Mouse (Mus musculus): ENCODE data around the gene Krt42. TPM values are rescaled to one million over a fixed set of nuclear protein-coding genes. Genes with fewer than 3 reads are reported as not detected.

The Krt42 gene
- polyA plus RNA-seq, 1 experiment, result 20.6 TPM

DNA sequence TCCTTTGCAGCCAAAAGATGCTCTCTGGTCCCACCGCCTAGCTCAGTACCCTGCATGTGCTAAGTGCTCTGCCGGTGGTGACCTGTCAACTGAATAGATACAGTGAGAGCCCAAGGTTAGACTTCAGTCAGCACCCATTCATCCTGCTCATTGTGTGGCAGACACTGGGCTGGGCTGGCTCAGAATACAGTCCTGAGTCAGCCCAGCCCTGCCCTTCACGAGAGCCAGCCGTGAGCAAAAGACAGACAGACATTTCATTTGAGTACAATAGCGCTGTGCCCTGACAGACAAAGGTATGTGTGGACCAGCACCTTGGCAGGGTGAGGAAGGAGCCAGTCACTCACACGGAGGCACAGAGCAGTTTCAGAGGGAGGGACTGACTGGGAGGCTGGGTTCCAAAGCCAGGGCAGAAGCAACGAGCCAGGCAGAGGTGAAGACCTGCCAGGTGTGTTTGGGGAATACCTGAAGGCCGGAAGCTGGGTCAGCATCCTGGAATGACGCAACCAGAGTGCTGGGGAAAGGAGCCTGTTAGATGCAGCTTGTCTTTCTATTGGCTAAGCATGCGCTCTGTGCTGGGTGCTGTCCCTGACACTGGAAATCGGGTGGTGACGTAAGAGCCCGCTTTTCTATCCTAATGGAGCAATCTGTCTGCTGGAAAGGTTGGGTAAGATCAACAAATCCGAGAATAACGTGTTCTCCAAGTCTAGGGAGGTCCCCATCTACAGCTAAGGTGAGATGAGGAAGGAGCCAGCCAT lies 8.2 kb upstream of the Krt42 start:
- Histone ChIP-seq H3K4me3 (ENCODE audit: low read depth, low read length) (peak overlapping the region; percentile 45), H3K36me3 (ENCODE audit: control insufficient read depth, insufficient read depth, low read length, poor library complexity, severe bottlenecking) (no peaks in the 10 kb centered on the region), H3K9ac (ENCODE audit: low read depth, poor library complexity, severe bottlenecking) (peak overlapping the region; percentile 22; the same call in 1 of the 2 replicates), H3K27ac (ENCODE audit: insufficient read depth, low read length) (peak overlapping the region; percentile 79), H3K27me3 (ENCODE audit: control insufficient read depth, insufficient read depth, low read length, poor library complexity, severe bottlenecking) (no peaks in the 10 kb centered on the region), H3K4me1 (ENCODE audit: control insufficient read depth, insufficient read depth, low read length) (peaks cover 11% of the 10 kb centered on the region), H3K9me3 (replicated peaks; ENCODE audit: control insufficient read depth, insufficient read depth, low read length, poor library complexity, severe bottlenecking) (no peaks in the 10 kb centered on the region)
- TF ChIP-seq POLR2A (IDR thresholded peaks at IDR 0.05; ENCODE audit: insufficient read depth, low read length) (no peak), CTCF (IDR thresholded peaks at IDR 0.05; ENCODE audit: low read depth, low read length) (no peak), EP300 (IDR thresholded peaks at IDR 0.05; ENCODE audit: insufficient read depth, low read depth, low read length) (no peak)

DNA sequence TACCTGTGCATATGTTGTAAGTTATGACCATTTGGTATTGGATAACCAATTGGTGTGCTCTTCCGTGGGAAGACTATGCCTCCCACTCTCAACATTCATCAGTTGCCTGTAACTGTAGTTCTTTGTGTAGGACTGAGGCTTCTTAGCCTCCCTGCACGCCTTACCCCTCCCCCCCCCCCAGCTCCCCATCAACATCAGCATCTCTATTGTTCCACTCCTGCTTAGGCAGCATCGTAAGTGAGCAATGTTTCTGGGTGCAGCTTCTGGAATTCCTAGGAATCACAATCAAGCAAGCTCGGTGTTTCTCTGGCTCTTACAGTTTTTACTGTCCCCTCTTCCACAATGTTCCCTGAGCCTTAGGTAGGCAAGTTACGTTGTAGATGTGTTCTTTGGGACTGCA lies 5.8 kb upstream of the Krt42 start:
- Histone ChIP-seq H3K27ac (ENCODE audit: insufficient read depth, low read length) (peak overlapping the region; percentile 94), H3K4me3 (ENCODE audit: low read depth, low read length) (no peak overlapping the region), H3K27me3 (ENCODE audit: control insufficient read depth, insufficient read depth, low read length, poor library complexity, severe bottlenecking) (no peaks in the 10 kb centered on the region), H3K9me3 (replicated peaks; ENCODE audit: control insufficient read depth, insufficient read depth, low read length, poor library complexity, severe bottlenecking) (no peaks in the 10 kb centered on the region), H3K4me1 (ENCODE audit: control insufficient read depth, insufficient read depth, low read length) (peaks cover 16% of the 10 kb centered on the region), H3K9ac (ENCODE audit: low read depth, poor library complexity, severe bottlenecking) (peak overlapping the region; percentile 1), H3K36me3 (ENCODE audit: control insufficient read depth, insufficient read depth, low read length, poor library complexity, severe bottlenecking) (no peaks in the 10 kb centered on the region)
- TF ChIP-seq EP300 (IDR thresholded peaks at IDR 0.05; ENCODE audit: insufficient read depth, low read depth, low read length) (peak; percentile 48; the same call in 1 of the 2 replicates), CTCF (IDR thresholded peaks at IDR 0.05; ENCODE audit: low read depth, low read length) (no peak), POLR2A (IDR thresholded peaks at IDR 0.05; ENCODE audit: insufficient read depth, low read length) (no peak)

DNA sequence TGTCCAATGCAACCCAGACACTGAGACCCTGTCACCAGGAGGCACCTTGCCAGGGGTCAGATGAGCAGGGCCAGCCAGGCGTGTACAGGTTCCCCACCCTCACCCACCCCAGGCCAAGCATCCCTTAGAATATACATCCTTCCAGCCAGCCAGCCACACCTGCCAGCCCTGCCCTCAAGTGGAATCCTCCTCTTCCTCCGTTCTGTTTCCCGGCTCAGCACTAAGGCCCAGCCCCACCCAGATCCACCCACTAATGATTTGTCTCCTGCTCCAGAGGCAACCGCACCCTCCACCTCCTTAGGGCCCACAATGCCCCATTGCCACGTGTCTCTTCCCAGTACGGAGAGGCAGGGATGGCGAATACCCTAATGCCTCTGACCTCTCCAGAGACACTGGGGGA lies 5.0 kb upstream of the Krt42 start:
- Histone ChIP-seq H3K4me1 (ENCODE audit: control insufficient read depth, insufficient read depth, low read length) (peaks cover 16% of the 10 kb centered on the region), H3K27ac (ENCODE audit: insufficient read depth, low read length) (peak overlapping the region; percentile 90), H3K4me3 (ENCODE audit: low read depth, low read length) (no peak overlapping the region), H3K36me3 (ENCODE audit: control insufficient read depth, insufficient read depth, low read length, poor library complexity, severe bottlenecking) (no peaks in the 10 kb centered on the region), H3K9me3 (replicated peaks; ENCODE audit: control insufficient read depth, insufficient read depth, low read length, poor library complexity, severe bottlenecking) (no peaks in the 10 kb centered on the region), H3K9ac (ENCODE audit: low read depth, poor library complexity, severe bottlenecking) (no peak overlapping the region), H3K27me3 (ENCODE audit: control insufficient read depth, insufficient read depth, low read length, poor library complexity, severe bottlenecking) (no peaks in the 10 kb centered on the region)
- no peak for TF ChIP-seq CTCF (IDR thresholded peaks at IDR 0.05; ENCODE audit: low read depth, low read length)
- no peak for TF ChIP-seq POLR2A (IDR thresholded peaks at IDR 0.05; ENCODE audit: insufficient read depth, low read length)
- TF ChIP-seq EP300 (IDR thresholded peaks at IDR 0.05; ENCODE audit: insufficient read depth, low read depth, low read length), result peak; percentile 96

DNA sequence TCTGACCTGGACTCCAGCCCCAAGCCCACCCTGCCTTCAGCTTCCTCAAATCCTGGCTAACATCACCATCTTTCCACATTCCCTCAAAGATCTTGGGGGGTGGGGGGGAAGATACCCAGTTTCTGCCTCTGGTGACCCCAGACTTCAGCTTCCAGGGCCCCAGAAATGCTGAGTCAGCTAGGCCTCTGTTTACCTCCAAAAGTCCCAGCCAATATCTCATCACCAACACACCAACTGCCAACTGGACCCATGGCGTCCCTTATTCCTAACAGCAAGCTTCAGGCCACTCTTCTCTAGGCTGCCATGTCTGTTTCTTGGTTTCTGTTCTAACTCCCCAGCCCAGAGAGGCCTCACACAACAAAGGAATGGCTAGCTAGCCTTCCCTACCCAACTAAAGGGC lies 2.2 kb upstream of the Krt42 start:
- Histone ChIP-seq H3K4me3 (ENCODE audit: low read depth, low read length) (no peak overlapping the region), H3K9me3 (replicated peaks; ENCODE audit: control insufficient read depth, insufficient read depth, low read length, poor library complexity, severe bottlenecking) (no peaks in the 10 kb centered on the region), H3K27ac (ENCODE audit: insufficient read depth, low read length) (peak overlapping the region; percentile 46), H3K4me1 (ENCODE audit: control insufficient read depth, insufficient read depth, low read length) (peaks cover 15% of the 10 kb centered on the region), H3K36me3 (ENCODE audit: control insufficient read depth, insufficient read depth, low read length, poor library complexity, severe bottlenecking) (no peaks in the 10 kb centered on the region), H3K27me3 (ENCODE audit: control insufficient read depth, insufficient read depth, low read length, poor library complexity, severe bottlenecking) (no peaks in the 10 kb centered on the region), H3K9ac (ENCODE audit: low read depth, poor library complexity, severe bottlenecking) (no peak overlapping the region)
- no peak for TF ChIP-seq POLR2A (IDR thresholded peaks at IDR 0.05; ENCODE audit: insufficient read depth, low read length)

GRCm38 (mm10) chr11:100262058-100262980 lies 7.4 kb downstream of the Krt42 start:
- Histone ChIP-seq H3K4me3 (ENCODE audit: low read depth, low read length) (no peak overlapping the region), H3K36me3 (ENCODE audit: control insufficient read depth, insufficient read depth, low read length, poor library complexity, severe bottlenecking) (no peaks in the 10 kb centered on the region), H3K27ac (ENCODE audit: insufficient read depth, low read length) (peak overlapping the region; percentile 84), H3K9ac (ENCODE audit: low read depth, poor library complexity, severe bottlenecking) (peak overlapping the region; percentile 23), H3K9me3 (replicated peaks; ENCODE audit: control insufficient read depth, insufficient read depth, low read length, poor library complexity, severe bottlenecking) (no peaks in the 10 kb centered on the region), H3K27me3 (ENCODE audit: control insufficient read depth, insufficient read depth, low read length, poor library complexity, severe bottlenecking) (no peaks in the 10 kb centered on the region), H3K4me1 (ENCODE audit: control insufficient read depth, insufficient read depth, low read length) (peaks cover 10% of the 10 kb centered on the region)
- TF ChIP-seq CTCF (IDR thresholded peaks at IDR 0.05; ENCODE audit: low read depth, low read length), result no peak
- peak; percentile 56; the same call in 1 of the 2 replicates for TF ChIP-seq EP300 (IDR thresholded peaks at IDR 0.05; ENCODE audit: insufficient read depth, low read depth, low read length)
- no peak for TF ChIP-seq POLR2A (IDR thresholded peaks at IDR 0.05; ENCODE audit: insufficient read depth, low read length)
